Mouse (Mus musculus) ES-E14 (cell line): ENCODE results near the gene Nav2. TPM values are rescaled to one million over a fixed set of nuclear protein-coding genes. Genes with fewer than 3 reads are reported as not detected.

ENCODE experiments used
- DNase-seq: peaks from one replicate; pipeline ENCODE4 v3.0.0-alpha.2; 2013; ENCODE audit warnings: low read depth, low spot score
- H3K27ac ChIP-seq: 2 replicates; pipeline ENCODE4 v1.5.1; 2012; ENCODE audit warnings: low read depth, mild to moderate bottlenecking, low read length, moderate library complexity, mixed read lengths; ENCODE audit not compliant: poor library complexity, insufficient read depth, severe bottlenecking
- H3K36me3 ChIP-seq: 2 replicates; pipeline ENCODE4 v1.6.1; 2012; ENCODE audit warnings: mild to moderate bottlenecking, low read length, moderate library complexity, mixed read lengths; ENCODE audit not compliant: control insufficient read depth, poor library complexity, insufficient read depth, severe bottlenecking
- H3K4me1 ChIP-seq, 2 experiments: fragments of 150-350 bp in 1 of 2; sonication (generic) in 1 of 2; 2 replicates each; pipeline ENCODE4 v1.6.1; 2012; ENCODE audit warnings: low read length in 2 of 2, mild to moderate bottlenecking in 1 of 2, mixed read lengths in 1 of 2; ENCODE audit not compliant: control insufficient read depth in 2 of 2, insufficient read depth in 2 of 2, poor library complexity in 1 of 2
- H3K4me3 ChIP-seq, 2 experiments: fragments of 150-350 bp in 1 of 2; sonication (generic) in 1 of 2; 2 replicates each; pipeline ENCODE4 v1.5.1; 2012; ENCODE audit warnings: low read length in 2 of 2, low read depth in 1 of 2, mild to moderate bottlenecking in 1 of 2, mixed read lengths in 1 of 2; ENCODE audit not compliant: insufficient read depth in 1 of 2, poor library complexity in 1 of 2, severe bottlenecking in 1 of 2
- H3K9ac ChIP-seq: 2 replicates; pipeline ENCODE4 v1.6.1; 2012; ENCODE audit warnings: low read depth, mild to moderate bottlenecking, low read length, mixed read lengths; ENCODE audit not compliant: poor library complexity, insufficient read depth, severe bottlenecking
- H3K9me3 ChIP-seq: fragments of 150-350 bp; sonication (generic); 2 replicates; pipeline ENCODE4 v1.6.1; 2012; ENCODE audit warnings: low read depth, mild to moderate bottlenecking, low read length; ENCODE audit not compliant: control insufficient read depth, insufficient read depth
- CHD2 ChIP-seq: IDR thresholded peaks from 2 replicates; pipeline ENCODE4 v1.6.1; 2014; ENCODE audit warnings: mild to moderate bottlenecking, low read depth, low read length, inconsistent platforms
- HCFC1 ChIP-seq: IDR thresholded peaks from 2 replicates; pipeline ENCODE4 v1.6.1; 2012; ENCODE audit warnings: low read length, inconsistent platforms, borderline replicate concordance; ENCODE audit not compliant: insufficient read depth
- MAFK ChIP-seq: IDR thresholded peaks from 2 replicates; pipeline ENCODE4 v1.6.1; 2014; ENCODE audit warnings: mild to moderate bottlenecking, low read depth, low read length, inconsistent platforms; ENCODE audit not compliant: insufficient read depth
- ZC3H11A ChIP-seq: IDR thresholded peaks from 2 replicates; pipeline ENCODE4 v1.6.1; 2012; ENCODE audit warnings: low read depth, mild to moderate bottlenecking, inconsistent platforms, low read length, borderline replicate concordance
- ZNF384 ChIP-seq: IDR thresholded peaks from 2 replicates; pipeline ENCODE4 v1.6.1; 2012; ENCODE audit warnings: low read depth, low read length, inconsistent platforms
- in situ Hi-C, 2 experiments: fragments of 600-800 bp; cut with MboI; formaldehyde crosslinking; loops; one replicate each; pipeline ENCODE4 v1.15.1; 2025; ENCODE audit warnings: low sequenced_read_pairs in 2 of 2, inconsistent platforms in 1 of 2; ENCODE audit not compliant: unreplicated experiment in 2 of 2
- total RNA-seq: library from RNA; depleted of rRNA; stranded (reverse); fragments of 300-350 nt; gene quantifications from 2 replicates; pipeline ENCODE4 v1.2.3, GENCODE M21; 2012

The Nav2 gene
- total RNA-seq, 1 experiment = 18.2 TPM

- DNase-seq = no peak
- Histone ChIP-seq H3K36me3 (peaks cover 2% of the 10 kb centered on the region; the same call in 1 of the 2 replicates), H3K9me3 (no peaks in the 10 kb centered on the region), H3K4me1 (peaks cover 9 to 29% of the 10 kb centered on the region in 2 experiments; a peak in 3 of 4 replicates), H3K27ac (no peak overlapping the region), H3K9ac (no peak overlapping the region), H3K4me3 (peak overlapping the region in 1 of 2 experiments; percentile 24; a peak in 1 of 4 replicates)
- TF ChIP-seq HCFC1 (no peak), ZC3H11A (no peak), ZNF384 (no peak), CHD2 (no peak)
- in situ Hi-C loops = no loop called here
These were observed 649.7 kb downstream of the Nav2 start for GRCm38 (mm10) chr7:49558240-49558640.

GRCm38 (mm10) chr7:49558895-49559294, 650.4 kb downstream of the Nav2 start:
- DNase-seq = no peak
- Histone ChIP-seq H3K27ac (no peak overlapping the region), H3K36me3 (peaks cover 3% of the 10 kb centered on the region; the same call in 1 of the 2 replicates), H3K9ac (no peak overlapping the region), H3K4me1 (peaks cover 9 to 23% of the 10 kb centered on the region in 2 experiments; a peak in 2 of 4 replicates), H3K4me3 (no peak overlapping the region), H3K9me3 (no peaks in the 10 kb centered on the region)
- TF ChIP-seq MAFK = no peak
- no peak for TF ChIP-seq ZC3H11A
- TF ChIP-seq ZNF384 = no peak
- no peak for TF ChIP-seq HCFC1
- TF ChIP-seq CHD2 = no peak
- in situ Hi-C loops = no loop called here

GRCm38 (mm10) chr7:49560012-49560411, 651.5 kb downstream of the Nav2 start:
- no peak overlapping the region for H3K4me3 ChIP-seq
- H3K27ac ChIP-seq = no peak overlapping the region
- H3K36me3 ChIP-seq = peaks cover 7% of the 10 kb centered on the region; the same call in 1 of the 2 replicates
- in situ Hi-C loops = no loop called here
- TF ChIP-seq ZC3H11A = no peak
- TF ChIP-seq HCFC1 = no peak
- no peak for TF ChIP-seq CHD2
- no peak for TF ChIP-seq ZNF384
- no peak for TF ChIP-seq MAFK
- H3K9me3 ChIP-seq = no peaks in the 10 kb centered on the region
- peaks cover 9 to 23% of the 10 kb centered on the region in 2 experiments; a peak in 2 of 4 replicates for H3K4me1 ChIP-seq
- no peak overlapping the region for H3K9ac ChIP-seq
- DNase-seq = peak; percentile 36

- no peak for TF ChIP-seq HCFC1
- TF ChIP-seq MAFK = peak; percentile 79
- TF ChIP-seq ZNF384 = no peak
- no peak for TF ChIP-seq CHD2
- no peak for TF ChIP-seq ZC3H11A
- in situ Hi-C loops = no loop called here
- Histone ChIP-seq H3K4me3 (no peak overlapping the region), H3K27ac (no peak overlapping the region), H3K9me3 (no peaks in the 10 kb centered on the region), H3K36me3 (peaks cover 17% of the 10 kb centered on the region; the same call in 1 of the 2 replicates), H3K4me1 (peaks cover 7 to 19% of the 10 kb centered on the region in 2 experiments; a peak in 2 of 4 replicates), H3K9ac (no peak overlapping the region)
- DNase-seq = no peak
These were observed 653.9 kb downstream of the Nav2 start for GRCm38 (mm10) chr7:49562404-49562803.

GRCm38 (mm10) chr7:49562851-49563250, 654.3 kb downstream of the Nav2 start:
- H3K9ac ChIP-seq = no peak overlapping the region
- in situ Hi-C loops = no loop called here
- H3K4me1 ChIP-seq = peaks cover 5 to 16% of the 10 kb centered on the region in 2 experiments; a peak in 2 of 4 replicates
- TF ChIP-seq CHD2 = no peak
- TF ChIP-seq HCFC1 = no peak
- no peak for TF ChIP-seq MAFK
- no peak for TF ChIP-seq ZNF384
- no peak for TF ChIP-seq ZC3H11A
- no peak overlapping the region for H3K4me3 ChIP-seq
- H3K27ac ChIP-seq = no peak overlapping the region
- DNase-seq = no peak
- H3K9me3 ChIP-seq = no peaks in the 10 kb centered on the region
- peaks cover 21% of the 10 kb centered on the region; the same call in 1 of the 2 replicates for H3K36me3 ChIP-seq
